Mouse (Mus musculus) cerebellum, adult 11-12 months (tissue): Measurements from ENCODE around the gene Dlx3.

Experiments
- DNase-seq: peaks from one replicate; pipeline ENCODE4 v3.0.0; 2022

Dlx3 gene

DNA sequence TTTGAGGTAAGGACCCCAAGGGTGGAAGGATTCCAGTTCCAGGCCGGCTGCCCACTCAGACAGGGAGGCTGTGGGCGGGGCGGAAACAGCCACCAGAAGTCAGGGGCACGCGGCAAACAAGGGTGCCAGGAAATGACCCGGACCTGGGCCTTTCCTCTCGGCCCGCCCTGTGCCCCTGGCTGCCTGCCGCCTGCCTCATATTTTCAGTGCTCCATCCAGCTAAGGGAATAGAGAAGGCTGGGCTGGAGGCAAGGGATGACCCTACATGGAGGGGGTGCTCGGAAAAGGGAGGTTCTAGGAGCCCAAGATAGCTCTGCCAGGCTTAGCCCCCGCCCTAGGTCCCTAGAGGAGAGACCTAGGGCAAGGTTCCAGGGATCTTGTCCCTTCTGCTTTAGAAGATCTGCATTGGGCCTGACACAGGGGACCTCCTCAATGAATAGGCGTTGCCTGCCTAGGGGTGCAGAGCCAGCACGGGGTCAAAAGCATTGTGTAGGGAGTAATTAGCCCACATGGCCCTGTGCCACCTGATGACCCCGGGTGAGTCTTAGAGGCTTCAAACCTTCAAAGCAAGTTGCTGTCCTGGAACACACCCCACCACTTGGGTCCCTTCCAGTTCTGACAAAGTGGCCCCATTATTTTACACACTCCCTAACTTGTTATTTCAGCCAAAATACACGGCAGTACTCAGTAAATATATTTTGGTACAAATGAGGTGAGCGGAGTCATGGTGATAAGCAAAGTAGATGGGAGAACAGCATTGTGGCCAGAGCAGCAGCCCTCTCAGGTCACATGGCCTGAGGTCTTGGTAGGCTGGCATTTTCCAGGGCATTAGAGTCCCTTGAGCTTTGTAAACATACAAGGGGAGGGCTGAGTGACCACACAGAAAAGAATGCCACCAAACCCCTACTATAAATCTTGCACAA, 30.8 kb upstream of the Dlx3 start:
- no peak for DNase-seq

DNA sequence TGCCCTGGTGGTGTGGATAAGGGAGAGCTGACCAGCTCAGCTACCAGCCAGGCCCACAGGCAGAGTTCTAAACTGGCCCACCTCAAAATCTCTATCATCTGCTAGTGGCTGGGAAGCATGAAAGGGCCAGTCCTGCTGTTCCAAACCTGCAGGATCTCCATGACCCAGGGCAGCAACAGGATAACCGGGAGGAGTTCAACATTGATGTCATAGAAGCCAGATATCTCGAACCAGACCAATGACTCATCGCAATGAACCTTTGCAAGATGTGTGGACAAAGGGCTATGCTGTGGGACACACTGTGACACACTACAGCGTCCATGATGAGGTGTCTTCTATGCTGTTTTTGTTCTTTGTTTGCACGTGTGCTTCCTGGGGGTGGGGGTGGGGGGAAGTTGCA, 26.8 kb upstream of the Dlx3 start:
- no peak for DNase-seq

DNA sequence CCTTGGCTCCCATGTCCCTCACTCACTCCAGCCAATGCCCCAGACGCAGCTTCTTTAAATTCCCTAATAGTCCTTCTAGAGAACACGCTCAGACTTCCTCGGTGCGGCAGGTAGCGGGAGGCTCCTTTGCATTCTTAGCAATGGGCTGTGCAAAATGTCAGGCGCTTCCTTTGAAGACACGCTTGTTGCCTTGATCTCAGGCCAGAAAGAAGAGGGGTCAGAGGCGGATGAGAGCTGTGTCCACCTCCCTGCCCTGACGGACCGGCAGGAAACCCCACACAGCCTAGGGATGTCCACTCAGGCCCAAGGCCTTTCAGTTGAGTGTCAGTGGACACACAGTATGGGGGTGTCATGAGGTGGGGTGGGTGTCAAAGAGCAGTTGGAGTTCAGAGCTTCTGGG, 24.3 kb upstream of the Dlx3 start:
- DNase-seq, result no peak

DNA sequence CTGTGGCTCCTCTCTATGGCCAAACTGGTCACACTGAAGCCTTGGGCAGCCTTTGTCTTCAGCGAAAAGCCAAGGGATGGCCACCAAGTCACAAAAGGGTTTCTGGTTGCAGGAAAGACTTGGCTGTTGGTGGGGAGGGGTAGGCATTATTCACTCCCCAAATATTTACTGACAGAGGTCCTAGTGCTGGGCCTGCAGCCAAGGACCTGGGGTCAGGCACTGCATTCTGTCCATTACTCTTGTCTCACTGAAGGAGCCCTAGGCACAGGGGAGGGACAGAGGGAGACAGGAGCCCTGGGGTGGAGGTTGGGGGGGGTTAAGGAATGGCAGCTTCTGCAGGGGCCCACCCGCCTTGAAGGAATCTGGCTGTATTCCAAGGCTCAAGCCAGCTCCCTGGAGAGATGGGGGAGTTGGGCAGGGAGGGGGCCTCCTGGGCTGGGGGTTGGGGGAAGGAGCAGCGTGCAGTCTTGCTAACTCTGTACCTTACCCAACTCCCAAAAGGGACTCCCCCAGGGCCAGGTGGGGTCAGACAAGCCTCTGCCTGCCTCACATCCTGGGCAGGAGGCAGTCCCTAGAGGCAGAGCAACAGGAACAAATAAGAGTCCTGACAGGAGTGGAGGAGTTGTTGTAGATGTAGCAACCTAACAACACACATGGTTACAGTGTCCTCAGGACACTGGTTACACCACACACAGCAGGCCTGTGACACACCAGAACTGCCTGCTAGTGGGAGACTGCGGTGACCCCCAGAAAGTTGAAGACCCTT, 23.1 kb upstream of the Dlx3 start:
- no peak for DNase-seq

DNA sequence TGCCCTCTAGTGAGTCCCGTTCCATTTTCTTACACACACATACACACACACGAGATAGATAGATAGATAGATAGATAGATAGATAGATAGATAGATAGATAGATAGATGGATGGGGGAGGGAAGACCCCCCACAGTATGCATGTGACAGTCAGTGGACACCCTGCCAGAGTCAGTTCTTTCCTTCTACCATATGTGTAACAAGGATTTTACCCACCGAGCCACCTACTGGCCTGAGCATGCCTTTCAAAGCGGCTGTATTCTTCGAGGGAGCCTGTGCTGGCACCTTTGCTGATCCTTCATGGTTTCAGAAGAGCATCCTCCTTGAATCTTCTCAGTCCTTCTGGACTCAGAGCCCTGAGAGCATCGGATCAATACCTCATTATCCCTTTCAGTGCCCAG, 22.0 kb upstream of the Dlx3 start:
- no peak for DNase-seq

DNA sequence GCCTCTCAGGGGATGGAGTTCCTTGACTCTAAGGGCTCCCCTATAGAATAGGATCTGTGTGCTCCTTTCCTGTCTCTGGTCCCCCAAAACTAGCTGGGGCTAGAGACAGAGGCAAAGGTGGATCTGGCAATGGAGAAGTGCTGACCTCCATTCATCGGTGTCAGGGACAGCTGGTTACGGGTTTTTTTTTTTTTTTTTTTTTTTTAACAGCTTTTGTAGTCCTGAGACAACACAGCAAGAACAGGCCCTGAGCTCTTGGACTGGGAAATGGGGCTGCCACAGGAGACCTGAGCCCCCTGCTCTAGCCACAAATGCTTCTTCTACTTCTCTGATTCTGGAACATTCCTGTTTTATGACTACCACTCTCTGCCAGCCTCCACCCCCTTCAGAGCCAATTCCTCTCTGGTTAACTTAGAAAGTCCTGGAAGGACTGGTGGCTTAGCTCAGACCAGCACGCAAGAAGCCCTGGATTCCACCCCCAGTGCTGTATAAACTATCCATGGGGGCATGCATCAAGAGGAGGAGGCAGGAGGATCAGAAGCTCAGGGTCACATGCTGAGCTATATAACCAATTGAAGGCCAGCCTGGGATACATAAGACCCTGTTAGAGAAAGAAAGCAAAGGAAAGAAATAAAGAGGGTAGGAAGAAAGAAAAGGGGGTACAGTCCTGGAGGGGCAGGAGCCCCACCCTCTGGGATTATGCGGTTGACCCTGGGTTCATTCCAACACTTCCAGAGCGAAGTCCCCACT, 21.4 kb upstream of the Dlx3 start:
- DNase-seq, result no peak

DNA sequence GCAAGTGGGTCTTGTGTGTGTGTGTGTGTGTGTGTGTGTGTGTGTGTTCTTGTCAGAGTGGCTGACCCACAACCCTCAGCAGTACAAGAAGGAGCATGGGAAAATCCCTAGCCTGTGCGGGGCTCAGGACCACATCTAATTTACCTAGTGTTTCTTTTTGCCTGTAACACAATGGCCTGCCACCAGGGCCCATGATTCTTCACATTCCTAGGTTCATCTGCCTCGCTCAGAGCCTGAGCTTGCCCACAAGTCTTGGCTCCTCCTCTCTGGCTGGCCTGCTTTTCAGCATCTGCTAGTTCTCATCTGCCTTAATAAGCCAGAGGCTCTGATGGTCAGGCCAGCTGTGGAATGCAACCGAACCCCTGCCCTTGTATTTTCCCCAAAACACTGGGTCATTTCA, 19.5 kb upstream of the Dlx3 start:
- no peak for DNase-seq

DNA sequence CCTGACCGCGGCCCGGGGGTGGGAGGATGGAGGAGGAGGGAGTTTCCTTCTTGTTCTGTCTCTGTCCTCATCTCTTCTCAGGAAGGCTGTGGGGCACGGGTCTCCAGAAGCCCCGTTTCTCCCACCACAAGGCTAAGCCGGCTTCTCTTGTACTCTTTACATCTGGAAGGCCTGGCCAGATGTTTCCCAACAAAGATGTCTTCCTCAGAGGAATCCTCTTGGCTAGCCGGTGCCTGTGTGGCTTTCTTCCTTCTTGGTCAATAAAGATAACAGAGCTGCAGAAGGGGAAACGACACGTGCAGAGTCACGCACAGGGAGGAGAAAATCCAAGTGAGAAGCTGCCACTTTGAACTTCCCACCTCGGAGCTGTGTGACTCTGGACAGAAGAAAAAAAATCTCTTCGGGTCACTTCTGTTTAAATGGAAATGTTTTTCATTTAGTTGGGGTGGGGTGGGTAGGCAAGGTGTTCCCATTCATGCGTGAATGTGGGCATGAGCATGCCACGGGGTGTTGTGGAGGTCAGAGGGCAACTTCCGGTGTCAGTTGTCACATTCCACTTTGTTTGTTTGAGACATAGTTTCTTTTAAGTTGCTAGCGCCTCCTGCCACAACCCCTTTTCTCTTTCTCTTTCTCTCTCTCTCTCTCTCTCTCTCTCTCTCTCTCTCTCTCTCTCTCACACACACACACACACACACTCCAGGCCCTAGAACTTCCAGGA, 18.7 kb upstream of the Dlx3 start:
- no peak for DNase-seq

DNA sequence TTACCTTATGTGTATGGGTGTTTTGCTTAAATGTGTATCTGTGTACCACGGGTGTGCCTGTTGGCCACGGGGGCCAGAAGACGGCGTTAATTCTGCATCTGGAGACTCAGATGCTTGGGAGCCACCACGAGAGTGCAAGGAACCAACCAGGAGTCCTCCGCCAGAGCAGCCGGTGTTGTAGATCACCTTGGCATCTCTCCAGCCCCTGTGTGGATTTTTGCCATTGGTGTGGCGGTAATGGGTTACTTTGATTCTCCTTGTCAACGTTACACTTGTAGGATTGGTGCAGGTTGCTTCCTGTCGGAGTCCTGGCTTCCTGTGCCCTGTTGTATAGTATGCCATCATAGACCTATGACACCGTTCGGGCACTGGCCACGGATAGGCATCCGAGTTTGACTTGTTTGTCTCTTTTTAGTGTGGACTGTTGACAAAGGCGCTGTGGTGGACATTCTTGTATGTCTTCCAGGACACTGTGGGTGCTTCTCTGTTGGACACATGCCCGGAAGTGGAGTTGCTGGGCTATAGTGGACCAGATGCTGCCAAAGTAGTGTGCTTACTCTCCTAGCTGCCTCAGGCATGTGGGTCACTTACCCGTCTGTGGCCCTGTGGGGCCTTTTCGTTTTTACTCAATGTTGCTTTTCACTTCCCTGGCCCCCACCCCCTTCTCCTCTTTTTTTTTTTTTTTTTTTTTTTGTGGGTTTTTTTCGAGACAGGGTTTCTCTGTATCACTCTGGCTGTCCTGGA, 17.6 kb upstream of the Dlx3 start:
- DNase-seq, result no peak

DNA sequence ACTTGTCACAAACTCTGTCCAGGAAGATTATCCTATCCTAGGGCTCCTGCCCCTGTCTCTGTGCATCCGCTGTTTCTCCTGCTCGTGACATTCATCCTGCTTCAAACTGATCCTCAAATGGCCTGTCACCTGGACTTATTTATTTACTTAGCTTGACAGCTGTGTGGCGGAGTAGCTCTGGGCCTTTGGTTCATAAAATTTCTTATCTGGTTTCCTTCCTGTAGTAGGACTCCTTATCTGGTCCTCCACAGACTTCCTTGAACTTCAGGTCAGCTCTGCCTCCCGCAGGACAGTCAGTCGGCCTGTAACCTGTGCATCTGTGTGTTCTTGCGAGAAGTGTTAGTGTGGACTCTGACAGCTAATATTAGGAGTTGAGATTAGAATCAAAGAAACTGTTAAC, 15.7 kb upstream of the Dlx3 start:
- no peak for DNase-seq

DNA sequence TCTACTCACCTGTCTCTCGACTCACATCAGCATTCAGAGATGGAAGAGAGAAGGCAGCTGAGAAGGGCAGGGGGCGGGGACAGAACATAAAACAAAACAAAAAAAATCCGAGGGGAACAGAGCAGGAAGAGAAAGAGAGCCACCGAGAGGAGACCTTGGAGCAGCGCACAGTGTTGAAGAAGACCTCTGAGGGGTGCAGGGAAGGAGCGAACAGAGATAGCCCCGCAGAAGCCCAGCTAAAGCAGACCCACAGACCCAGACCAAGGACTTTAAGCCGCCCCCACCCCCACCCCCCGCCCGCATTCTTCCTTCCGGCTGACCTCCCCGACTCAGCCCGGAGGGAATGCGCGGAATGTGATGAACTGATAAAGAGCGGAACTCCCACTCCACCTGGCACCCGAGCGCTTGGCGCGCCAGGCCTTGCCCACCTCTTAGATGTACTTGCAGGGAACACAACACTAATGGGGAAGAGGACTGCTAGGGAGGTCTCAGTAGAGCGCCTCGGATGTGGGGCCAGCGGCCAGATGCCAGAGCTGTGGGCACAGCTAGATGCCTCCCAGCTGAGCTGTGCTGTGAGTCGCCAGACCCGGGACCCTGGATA, 14.5 kb upstream of the Dlx3 start:
- no peak for DNase-seq

DNA sequence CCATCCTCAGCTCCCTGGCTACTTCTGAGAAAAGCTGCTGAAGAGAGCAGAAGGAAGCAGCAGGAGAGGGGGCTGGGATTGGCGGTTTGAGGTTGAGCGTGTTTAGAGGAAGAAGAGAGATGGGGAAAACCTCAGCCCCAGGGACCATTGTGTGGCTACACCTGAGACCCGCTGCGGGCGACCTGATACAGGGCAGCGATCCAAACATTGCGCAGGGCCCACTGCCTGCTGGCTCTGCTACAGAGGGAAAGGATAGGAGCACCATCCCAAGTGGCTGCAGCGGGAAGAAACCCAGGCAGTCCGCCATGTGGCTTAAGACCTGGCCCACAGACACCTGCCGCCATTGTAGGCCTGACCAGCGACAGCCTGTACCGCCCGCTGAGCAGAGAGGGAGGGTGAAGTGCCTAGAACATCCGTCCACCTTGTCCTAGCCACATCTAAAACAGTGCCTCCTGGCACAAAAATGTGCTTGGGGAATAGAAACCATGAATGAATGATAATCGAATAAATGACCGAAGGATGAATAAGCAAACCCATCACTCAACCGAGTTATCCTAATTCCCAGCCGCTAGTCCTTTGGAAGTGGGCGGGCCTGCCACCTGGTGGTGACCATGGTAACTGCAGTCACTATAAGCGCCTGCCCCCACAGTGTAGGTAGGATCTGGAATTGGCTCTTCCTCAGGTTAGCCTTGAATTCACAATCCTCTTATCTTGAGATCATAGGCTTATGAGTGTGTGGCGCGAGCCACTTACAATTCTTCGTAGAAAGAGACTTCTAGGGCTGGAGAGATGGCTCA, 13.3 kb upstream of the Dlx3 start:
- DNase-seq, result peak; percentile 83

DNA sequence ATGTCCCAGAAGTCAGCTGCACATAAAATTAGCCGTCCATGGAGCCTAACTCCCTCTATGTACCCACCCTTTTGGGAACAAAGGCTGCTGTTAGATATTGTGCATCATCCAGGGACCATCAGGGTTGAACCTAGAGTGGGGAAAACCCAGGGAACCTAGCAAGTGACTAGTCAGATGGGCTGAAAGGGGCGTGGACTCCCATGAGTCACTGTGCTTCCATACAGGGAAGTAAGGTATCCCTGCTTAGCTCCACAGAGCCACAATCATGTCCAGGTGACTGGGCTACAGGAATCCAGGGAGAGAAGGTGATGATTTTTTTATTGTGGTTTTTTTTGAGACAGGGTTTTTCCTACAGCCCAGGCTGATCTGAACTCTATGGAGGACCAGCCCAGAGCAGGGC, 10.9 kb upstream of the Dlx3 start:
- DNase-seq, result no peak

DNA sequence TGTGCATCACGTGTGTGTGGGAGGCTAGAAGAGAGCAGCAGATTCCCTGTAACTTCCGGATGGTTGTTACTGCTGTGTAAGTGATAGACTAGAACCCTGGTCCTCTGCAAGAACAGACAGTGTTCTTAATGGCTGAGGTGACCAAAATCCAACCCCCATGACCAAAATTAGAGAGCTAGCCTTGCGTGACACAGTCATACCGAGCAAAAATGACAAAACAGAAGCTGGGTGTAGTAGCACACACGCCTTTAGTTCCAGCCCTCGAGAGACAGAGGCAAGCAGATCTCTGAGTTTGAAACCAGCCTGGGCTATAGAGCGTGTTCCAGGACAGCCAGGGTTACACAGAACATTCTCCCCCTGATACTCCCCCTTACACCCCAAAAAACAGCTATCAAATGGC, 9.8 kb upstream of the Dlx3 start:
- DNase-seq, result no peak

DNA sequence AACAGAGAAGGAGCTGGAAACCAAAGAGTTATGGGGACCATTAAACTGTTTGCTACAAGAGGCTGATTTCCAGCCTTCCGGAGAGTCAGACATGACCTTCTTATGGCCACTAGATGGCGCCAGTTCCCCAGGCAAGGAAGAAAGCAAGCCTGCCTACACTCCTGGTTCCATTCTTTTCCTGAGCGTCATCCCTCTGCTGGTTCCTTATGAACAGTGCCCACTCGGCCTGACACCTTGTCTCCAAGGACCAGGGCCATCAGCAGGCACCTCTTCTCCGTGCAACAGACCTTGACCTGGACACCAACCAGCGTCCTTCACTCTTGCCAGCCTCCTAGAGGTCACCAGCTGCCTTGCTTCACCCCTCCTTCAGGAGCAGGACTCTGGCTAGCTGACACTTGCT, 2.9 kb upstream of the Dlx3 start:
- peak; percentile 52 for DNase-seq

DNA sequence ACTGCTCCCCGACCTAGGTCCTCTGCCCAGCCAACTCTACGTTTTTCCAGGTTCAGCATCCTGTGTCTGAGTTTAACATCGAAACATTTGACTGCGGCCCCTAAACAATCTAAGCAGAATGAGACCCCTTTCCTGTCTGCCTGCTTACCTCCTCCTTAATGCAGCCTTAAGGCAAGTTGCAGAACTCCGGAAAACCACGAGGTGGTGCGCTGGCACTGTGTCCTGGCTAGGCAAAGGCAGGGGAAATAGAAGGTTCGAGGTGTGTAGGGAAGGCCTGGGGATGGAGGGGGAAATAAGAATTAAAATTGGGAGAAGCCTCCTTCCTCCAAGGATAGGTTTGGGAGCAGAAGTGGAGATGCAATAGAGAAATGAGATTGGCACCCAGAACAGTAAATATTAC, 1.4 kb upstream of the Dlx3 start:
- DNase-seq, result no peak

DNA sequence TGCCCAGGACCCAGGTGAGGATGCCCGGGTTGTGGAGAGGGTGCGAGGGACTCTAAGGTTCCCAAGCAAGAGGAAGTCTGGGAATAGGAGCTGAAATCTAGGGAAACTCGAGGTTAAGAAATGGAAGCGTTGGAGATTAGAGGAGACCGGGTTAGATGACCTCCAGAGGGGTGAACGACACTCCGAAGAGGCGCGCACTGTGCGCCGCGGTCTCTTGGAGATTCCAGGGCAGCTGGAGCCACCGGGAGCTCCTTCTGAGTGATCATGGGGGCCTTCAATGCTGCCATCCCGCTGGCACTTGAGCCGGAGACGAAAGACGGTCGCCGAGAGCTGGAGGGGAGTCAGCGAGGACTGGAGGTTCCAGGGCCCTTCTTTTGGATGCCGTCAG, 708 bp downstream of the Dlx3 start:
- no peak for DNase-seq

DNA sequence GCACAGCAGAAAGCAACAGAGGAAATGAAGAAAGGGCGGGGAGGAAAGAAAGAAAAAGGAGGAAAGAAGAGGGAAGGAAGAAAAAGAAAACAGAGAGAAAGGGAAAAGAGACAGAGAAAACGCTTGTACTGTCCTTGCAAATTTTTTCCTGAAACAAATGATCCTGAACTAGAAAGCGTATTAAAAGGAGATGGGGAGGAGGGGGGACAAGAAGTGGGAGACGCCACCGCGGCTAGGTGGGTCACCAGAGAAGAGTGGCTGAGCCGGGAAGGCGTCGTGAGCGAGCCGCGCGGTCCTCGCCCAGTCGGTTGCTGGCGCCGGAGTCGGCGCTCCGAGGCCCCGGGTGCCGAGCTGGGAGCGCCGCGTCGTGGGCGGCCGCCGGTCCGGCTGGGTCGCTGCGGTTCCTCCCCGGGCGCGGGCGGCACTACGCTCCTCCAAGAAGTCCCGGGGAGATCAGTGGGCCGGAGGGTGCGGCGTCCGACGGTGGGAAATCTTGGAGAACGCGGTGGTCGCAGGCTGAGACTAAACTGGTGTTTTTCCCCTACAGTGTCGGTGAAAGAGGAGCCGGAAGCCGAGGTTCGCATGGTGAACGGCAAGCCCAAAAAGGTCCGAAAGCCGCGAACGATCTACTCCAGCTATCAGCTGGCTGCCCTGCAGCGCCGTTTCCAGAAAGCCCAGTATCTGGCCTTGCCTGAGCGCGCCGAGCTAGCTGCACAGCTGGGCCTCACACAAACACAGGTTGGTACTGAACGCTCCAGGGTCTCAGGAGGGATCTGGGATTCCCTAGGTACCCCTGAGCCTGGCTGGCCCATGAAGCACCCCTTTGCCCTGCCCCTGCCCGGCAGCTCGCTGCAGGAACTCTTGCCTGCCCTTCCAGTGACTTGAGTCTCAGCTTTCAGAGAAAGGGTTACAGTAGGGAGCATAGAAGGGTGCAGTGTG, 1.5 kb downstream of the Dlx3 start:
- DNase-seq, result no peak

DNA sequence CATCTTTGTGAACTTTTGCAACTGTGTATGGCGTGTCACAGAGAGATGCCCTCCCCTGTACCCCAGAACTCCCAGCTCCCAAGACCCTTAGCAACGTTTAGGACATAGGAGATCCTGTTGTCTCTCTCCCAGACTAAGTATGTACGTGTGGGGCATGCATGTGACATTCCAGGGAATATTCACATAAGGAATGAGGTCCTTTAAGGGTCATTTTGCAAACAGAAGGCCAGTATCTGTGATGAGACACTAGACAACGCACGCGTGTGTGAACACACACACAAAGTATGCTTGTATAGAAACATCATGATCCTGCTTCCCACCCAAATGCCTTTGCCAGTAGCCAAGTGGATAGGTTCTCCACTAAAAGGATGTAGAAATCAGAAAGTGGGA, 2.2 kb downstream of the Dlx3 start:
- no peak for DNase-seq
